ENCODE assay signal across 18 mouse cellular contexts in genomic region chr10:29592906-29593305, GRCm38 (mm10). TPM values are rescaled to one million over a fixed set of nuclear protein-coding genes. Genes with fewer than 3 reads are reported as not detected.
"Had no signal": no experiment of that assay in that cellular context is flagged by ENCODE, and none has a peak within 500 bp of the region (broad histone marks: within the 10 kb centered on the region; RNA-seq: fewer than 3 reads in every experiment).

No protein-coding gene starts in this region.

- H3K9me3 ChIP-seq: limb, embryonic 10.5 days; limb, embryonic 13.5 days; liver, embryonic 12.5 days; liver, embryonic 15.5 days; lung, embryonic 15.5 days; midbrain, embryonic 10.5 days had no signal

- H3K4me2 ChIP-seq: limb, embryonic 13.5 days; liver, embryonic 12.5 days; liver, embryonic 15.5 days; lung, embryonic 15.5 days had no signal

- H3K27me3 ChIP-seq: limb, embryonic 13.5 days; liver, embryonic 12.5 days; liver, embryonic 15.5 days; lung, embryonic 15.5 days had no signal

- H3K36me3 ChIP-seq: limb, embryonic 10.5 days; limb, embryonic 13.5 days; liver, embryonic 12.5 days; liver, embryonic 15.5 days; lung, embryonic 15.5 days; midbrain, embryonic 10.5 days had no signal

- DNase-seq: kidney, adult 18-20 months; kidney, adult 9 months; kidney, postnatal 36 days; liver; lung, adult 18-20 months; lung, postnatal 14 days; lung, postnatal 4 days; midbrain, embryonic 14.5 days; thymus, adult 18-20 months; thymus, postnatal 36 days had no signal

- H3K4me3 ChIP-seq: limb, embryonic 10.5 days; limb, embryonic 13.5 days; liver, embryonic 12.5 days; liver, embryonic 15.5 days; lung, embryonic 15.5 days; midbrain, embryonic 10.5 days had no signal

- H3K9ac ChIP-seq: limb, embryonic 13.5 days; liver, embryonic 12.5 days; liver, embryonic 15.5 days; lung, embryonic 15.5 days had no signal

- H3K27ac ChIP-seq: limb, embryonic 10.5 days; limb, embryonic 13.5 days; liver, embryonic 12.5 days; liver, embryonic 15.5 days; lung, embryonic 15.5 days; midbrain, embryonic 10.5 days had no signal

- H3K4me1 ChIP-seq: limb, embryonic 13.5 days; liver, embryonic 12.5 days; liver, embryonic 15.5 days; lung, embryonic 15.5 days; midbrain, embryonic 10.5 days had no signal

- ATAC-seq: liver, embryonic 12.5 days had no signal

RNA-seq across cellular contexts. Expression of gene Rspo3, which starts 57.2 kb away (rescaled TPM):
- total RNA-seq: megakaryocyte progenitor cell, adult 5-6 weeks had no signal
- polyA plus RNA-seq: testis, adult 2 months had no signal
